Mouse (Mus musculus) kidney, embryonic 15.5 days (tissue): ENCODE measurements around the gene Baz2b. TPM values are rescaled to one million over a fixed set of nuclear protein-coding genes. Genes with fewer than 3 reads are reported as not detected.
"Not testable (repeated sequence)": the region's sequence is repeated elsewhere in the genome, so short reads cannot be mapped to it uniquely, and the experiment has no call there.

Experiments
- ATAC-seq: fragments of 200-750 bp; cut with Nextera tagmentation; replicated peaks from 2 replicates; pipeline ENCODE4 v1.8.0; 2017; ENCODE audit warnings: moderate TSS enrichment; ENCODE audit not compliant: low FRiP score
- H3K27ac ChIP-seq: fragments of 300-500 bp; sonication (generic); 2 replicates; pipeline ENCODE4 v1.5.1; 2015; ENCODE audit warnings: mild to moderate bottlenecking, inconsistent platforms
- H3K27me3 ChIP-seq: fragments of 300-500 bp; sonication (generic); 2 replicates; pipeline ENCODE4 v1.6.1; 2015; ENCODE audit warnings: inconsistent platforms
- H3K36me3 ChIP-seq: fragments of 300-500 bp; sonication (generic); 2 replicates; pipeline ENCODE4 v1.6.1; 2015; ENCODE audit warnings: inconsistent platforms
- H3K4me1 ChIP-seq: fragments of 300-500 bp; sonication (generic); 2 replicates; pipeline ENCODE4 v1.6.1; 2015; ENCODE audit warnings: inconsistent platforms
- H3K4me2 ChIP-seq: fragments of 300-500 bp; sonication (generic); 2 replicates; pipeline ENCODE4 v1.6.1; 2015; ENCODE audit warnings: moderate library complexity, mild to moderate bottlenecking, inconsistent platforms
- H3K4me3 ChIP-seq: fragments of 300-500 bp; sonication (generic); replicated peaks from 2 replicates; pipeline ENCODE4 v1.5.1; 2015; ENCODE audit warnings: mild to moderate bottlenecking, inconsistent platforms
- H3K9ac ChIP-seq: fragments of 300-500 bp; sonication (generic); 2 replicates; pipeline ENCODE4 v1.6.1; 2015; ENCODE audit warnings: mild to moderate bottlenecking, inconsistent platforms
- H3K9me3 ChIP-seq: fragments of 300-500 bp; sonication (generic); replicated peaks from 2 replicates; pipeline ENCODE4 v1.6.1; 2016; ENCODE audit warnings: inconsistent platforms
- WGBS: fragments of 180-500 bp; shearing (Covaris S2); methylation state at CpG from one replicate; pipeline ENCODE4 v1.1.7; 2015; ENCODE audit warnings: mixed read lengths; 5-methylcytosine and 5-hydroxymethylcytosine counted together
- polyA plus RNA-seq: library from polyadenylated mRNA; unstranded; fragments of >200 nt; fragmentation: Nextera tagmentation; extraction: Ambion mirVana; gene quantifications from 2 replicates; pipeline ENCODE4 v1.2.1, GENCODE M21; 2015

Gene Baz2b
- polyA plus RNA-seq, 1 experiment from 2014 or later = 55.3 TPM

DNA sequence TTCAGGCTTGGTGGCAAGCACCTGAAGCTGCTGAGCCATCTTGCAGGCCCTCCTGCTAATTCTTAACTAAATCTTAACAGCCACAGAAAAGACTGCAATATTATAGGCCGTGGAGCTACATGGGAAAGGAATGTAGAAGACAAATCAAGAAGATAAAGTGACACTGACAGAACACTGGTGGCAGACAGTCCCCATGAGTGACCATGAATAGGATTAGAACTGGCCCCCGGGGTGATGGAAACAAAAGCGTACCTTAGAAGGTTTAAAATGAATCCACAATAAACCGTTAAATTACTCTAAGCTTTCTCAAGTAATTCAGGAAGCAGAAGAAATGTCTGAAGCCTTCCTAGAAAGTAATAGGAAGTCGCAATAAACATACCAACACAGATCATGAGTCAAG is 61.0 kb downstream of the Baz2b start:
- ATAC-seq = no peak

DNA sequence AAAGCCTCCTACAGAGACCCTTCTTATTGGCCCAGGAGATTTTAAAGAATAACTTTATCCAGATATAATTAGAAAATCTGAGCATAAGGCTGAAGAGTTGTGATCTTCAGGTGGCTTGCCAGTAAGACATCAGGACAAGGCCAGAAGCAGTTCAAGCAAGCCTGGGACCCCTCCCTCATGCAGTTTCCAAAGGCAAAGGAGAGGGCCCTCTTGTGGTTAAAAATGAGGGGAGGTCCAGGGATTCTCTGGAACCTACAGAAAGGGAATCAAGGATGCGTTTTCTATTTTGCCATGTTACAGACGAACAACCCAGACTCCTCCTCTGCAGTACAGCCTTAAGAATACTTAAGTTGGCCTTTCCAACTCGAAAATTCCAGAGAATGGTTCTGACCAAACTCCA is 62.2 kb downstream of the Baz2b start:
- ATAC-seq = no peak

More for the DNA sequence above, 61.0 kb downstream of the Baz2b start:
- 82% methylated on average over 5 of the region's 5 CpGs for WGBS
- Histone ChIP-seq H3K36me3 (no peaks in the 10 kb centered on the region), H3K27me3 (no peaks in the 10 kb centered on the region), H3K4me1 (no peaks in the 10 kb centered on the region), H3K4me2 (no peak overlapping the region), H3K9ac (no peak overlapping the region), H3K27ac (no peak overlapping the region), H3K9me3 (no peaks in the 10 kb centered on the region), H3K4me3 (no peak overlapping the region)

DNA sequence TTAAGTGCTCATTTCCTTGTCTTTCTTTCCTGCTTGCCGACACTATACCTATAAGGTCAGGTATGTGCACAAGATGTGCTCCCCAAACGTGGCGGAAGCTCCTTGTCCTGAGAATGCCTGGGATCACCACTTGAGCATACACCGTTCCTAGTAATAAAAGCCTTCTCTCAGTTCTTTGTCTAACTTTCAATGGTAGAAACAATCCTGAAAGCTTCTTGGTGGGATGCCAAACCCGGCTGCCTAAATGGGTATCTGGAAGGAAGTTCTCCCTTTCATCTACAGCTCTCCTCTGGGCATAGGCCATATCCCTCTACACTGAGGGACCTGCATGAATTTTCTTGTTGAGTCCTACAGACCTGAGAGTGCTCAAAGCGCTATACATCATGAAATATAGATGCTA is 63.9 kb downstream of the Baz2b start:
- Histone ChIP-seq H3K27ac (no peak overlapping the region), H3K27me3 (no peaks in the 10 kb centered on the region), H3K9me3 (no peaks in the 10 kb centered on the region), H3K9ac (no peak overlapping the region), H3K4me1 (no peaks in the 10 kb centered on the region), H3K4me3 (no peak overlapping the region), H3K36me3 (no peaks in the 10 kb centered on the region), H3K4me2 (no peak overlapping the region)
- WGBS = 65% methylated on average over 6 of the region's 6 CpGs
- ATAC-seq = no peak

More for the DNA sequence above, 62.2 kb downstream of the Baz2b start:
- WGBS = 49% methylated on average over 3 of the region's 3 CpGs
- Histone ChIP-seq H3K4me1 (no peaks in the 10 kb centered on the region), H3K36me3 (no peaks in the 10 kb centered on the region), H3K9me3 (no peaks in the 10 kb centered on the region), H3K27ac (no peak overlapping the region), H3K4me3 (no peak overlapping the region), H3K9ac (no peak overlapping the region), H3K4me2 (no peak overlapping the region), H3K27me3 (no peaks in the 10 kb centered on the region)

DNA sequence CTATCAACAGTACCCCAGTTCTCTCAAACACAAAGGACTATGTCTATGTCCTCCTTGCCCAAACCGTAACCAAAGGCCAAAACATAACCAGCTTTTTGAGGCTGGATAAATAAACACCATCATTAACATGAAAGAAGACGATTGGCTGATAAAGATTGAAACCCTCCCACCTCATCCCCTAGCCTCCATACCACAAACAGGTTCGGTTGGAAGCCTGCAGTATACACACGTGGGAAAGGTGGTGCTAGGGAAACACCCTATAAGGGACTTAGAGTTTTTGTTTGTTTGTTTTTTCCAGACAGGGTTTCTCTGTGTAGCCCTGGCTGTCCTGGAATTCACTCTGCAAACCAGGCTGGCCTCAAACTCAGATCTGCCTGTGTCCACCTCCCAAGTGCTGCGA is 66.3 kb downstream of the Baz2b start:
- ATAC-seq = no peak
- Histone ChIP-seq H3K9ac (no peak overlapping the region), H3K36me3 (no peaks in the 10 kb centered on the region), H3K4me2 (no peak overlapping the region), H3K4me3 (no peak overlapping the region), H3K9me3 (no peaks in the 10 kb centered on the region), H3K27ac (no peak overlapping the region), H3K4me1 (no peaks in the 10 kb centered on the region), H3K27me3 (no peaks in the 10 kb centered on the region)
- 53% methylated on average over 5 of the region's 5 CpGs for WGBS

DNA sequence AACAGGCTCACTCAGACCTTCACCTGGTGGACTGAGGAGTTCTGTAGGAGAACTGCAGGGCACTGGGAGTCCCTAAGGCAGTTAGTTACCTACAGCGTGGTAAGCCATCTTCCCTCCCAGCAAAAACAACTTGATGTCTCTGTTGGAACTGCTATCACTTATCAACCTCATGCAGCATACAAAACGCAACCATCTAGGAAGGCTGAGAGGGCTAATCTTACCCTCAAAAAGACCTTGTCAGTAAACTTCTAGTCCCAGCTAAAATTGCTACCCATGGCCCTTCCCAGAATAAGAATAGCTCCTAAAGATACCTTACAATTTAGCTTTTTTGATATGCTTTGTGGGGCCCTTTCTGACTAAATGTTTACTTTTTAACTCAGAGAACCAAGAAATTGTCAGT is 67.4 kb downstream of the Baz2b start:
- no peak overlapping the region for H3K4me2 ChIP-seq
- H3K27me3 ChIP-seq = no peaks in the 10 kb centered on the region
- no peaks in the 10 kb centered on the region for H3K9me3 ChIP-seq
- no peak overlapping the region for H3K9ac ChIP-seq
- no peak overlapping the region for H3K27ac ChIP-seq
- no peaks in the 10 kb centered on the region for H3K4me1 ChIP-seq
- ATAC-seq = no peak
- H3K4me3 ChIP-seq = no peak overlapping the region
- WGBS = 93% methylated on average over 2 of the region's 2 CpGs
- no peaks in the 10 kb centered on the region for H3K36me3 ChIP-seq

DNA sequence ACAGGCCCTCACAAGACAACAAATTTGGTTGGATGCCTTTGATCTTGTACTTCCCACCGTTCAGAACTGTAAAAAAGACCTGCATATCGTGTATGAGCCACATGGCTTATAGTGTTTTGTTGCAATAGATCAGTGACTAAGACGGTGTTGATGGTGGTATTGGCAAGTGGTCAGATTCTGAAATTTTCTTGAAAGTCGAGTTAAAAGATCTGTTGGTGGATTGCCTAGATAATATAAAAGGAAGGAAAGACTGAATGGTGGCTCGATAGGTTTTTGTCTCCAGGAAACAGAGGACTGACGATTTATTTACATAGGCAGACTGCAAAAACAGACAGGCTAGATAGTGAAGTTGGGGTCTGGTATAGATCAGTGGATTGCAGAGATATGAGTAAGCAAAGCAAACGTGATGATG is 70.9 kb downstream of the Baz2b start:
- no peaks in the 10 kb centered on the region for H3K4me1 ChIP-seq
- H3K27ac ChIP-seq = no peak overlapping the region
- no peak overlapping the region for H3K9ac ChIP-seq
- ATAC-seq = no peak
- WGBS = 56% methylated on average over 7 of the region's 7 CpGs
- H3K27me3 ChIP-seq = no peaks in the 10 kb centered on the region
- H3K36me3 ChIP-seq = no peaks in the 10 kb centered on the region
- H3K9me3 ChIP-seq = no peaks in the 10 kb centered on the region
- H3K4me3 ChIP-seq = no peak overlapping the region
- H3K4me2 ChIP-seq = no peak overlapping the region

DNA sequence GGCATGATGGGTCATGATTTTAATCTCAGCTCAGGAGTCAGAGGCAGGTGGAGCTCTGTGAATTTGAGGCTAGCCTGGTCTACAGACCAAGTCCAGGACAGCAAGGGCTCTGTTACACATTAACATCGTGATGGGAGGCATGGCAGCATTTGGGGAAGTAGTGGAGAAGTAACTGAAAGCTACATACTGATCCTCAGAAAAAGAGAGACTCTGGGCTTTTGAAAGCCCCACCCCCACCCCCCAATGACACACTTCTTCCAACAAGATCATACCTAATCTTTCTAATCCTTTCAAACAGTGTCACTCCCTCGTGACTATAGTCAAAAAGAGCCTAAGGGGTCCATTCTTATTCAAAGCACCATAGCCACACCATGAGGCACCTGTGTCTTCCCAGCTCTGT is 73.8 kb downstream of the Baz2b start:
- no peak overlapping the region for H3K9ac ChIP-seq
- H3K27me3 ChIP-seq = no peaks in the 10 kb centered on the region
- no peaks in the 10 kb centered on the region for H3K4me1 ChIP-seq
- no peak for ATAC-seq
- WGBS = 72% methylated on average over 2 of the region's 2 CpGs
- H3K4me3 ChIP-seq = no peak overlapping the region
- H3K9me3 ChIP-seq = no peaks in the 10 kb centered on the region
- H3K27ac ChIP-seq = no peak overlapping the region
- no peaks in the 10 kb centered on the region for H3K36me3 ChIP-seq
- H3K4me2 ChIP-seq = no peak overlapping the region

DNA sequence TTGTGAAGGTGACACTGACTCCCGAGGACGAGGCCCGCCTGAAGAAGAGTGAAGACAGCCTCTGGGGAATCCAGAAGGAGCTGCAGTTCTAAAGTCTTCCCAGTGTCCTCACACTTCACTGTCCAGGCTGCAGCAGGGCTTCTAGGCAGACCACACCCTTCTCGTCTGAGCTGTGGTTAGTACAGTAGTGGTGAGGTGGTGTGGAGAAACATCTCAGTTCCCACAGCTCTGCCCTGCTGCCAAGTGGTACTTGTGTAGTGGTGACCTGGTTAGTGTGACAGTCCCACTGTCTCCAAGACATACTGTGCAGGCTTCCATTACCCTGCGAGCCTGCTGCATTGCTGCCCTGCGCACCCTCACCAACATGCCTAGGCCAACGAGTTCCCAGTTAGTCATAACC is 74.7 kb downstream of the Baz2b start:
- not testable (repeated sequence) for H3K4me2 ChIP-seq, H3K9me3 ChIP-seq, H3K4me3 ChIP-seq, ATAC-seq, H3K27me3 ChIP-seq, H3K9ac ChIP-seq, H3K4me1 ChIP-seq, H3K27ac ChIP-seq, H3K36me3 ChIP-seq
- WGBS = 91% methylated on average over 7 of the region's 7 CpGs

DNA sequence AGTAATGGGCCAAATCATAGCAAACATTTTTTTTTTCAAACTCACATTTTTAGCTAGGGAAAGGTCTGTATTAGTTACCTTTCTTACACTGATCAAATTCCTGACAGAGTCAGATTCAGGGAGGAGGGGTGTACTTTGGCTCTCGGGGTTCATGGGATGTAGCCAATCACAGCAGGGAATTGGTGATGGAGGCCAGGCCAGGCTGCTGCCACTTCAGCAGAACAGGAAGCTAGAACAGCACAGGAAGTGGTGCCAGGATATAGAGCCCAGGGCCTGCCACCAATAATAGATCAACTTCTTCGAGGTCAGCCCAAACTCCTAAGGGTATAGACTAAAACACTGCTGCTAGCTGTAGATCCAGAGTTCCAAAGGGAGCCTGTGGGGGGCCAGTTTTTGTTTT is 76.6 kb downstream of the Baz2b start:
- Histone ChIP-seq H3K27ac (no peak overlapping the region), H3K9me3 (no peaks in the 10 kb centered on the region), H3K36me3 (no peaks in the 10 kb centered on the region), H3K4me1 (no peaks in the 10 kb centered on the region), H3K27me3 (no peaks in the 10 kb centered on the region), H3K9ac (no peak overlapping the region), H3K4me2 (no peak overlapping the region), H3K4me3 (no peak overlapping the region)
- 73% methylated on average over 2 of the region's 2 CpGs for WGBS
- no peak for ATAC-seq

DNA sequence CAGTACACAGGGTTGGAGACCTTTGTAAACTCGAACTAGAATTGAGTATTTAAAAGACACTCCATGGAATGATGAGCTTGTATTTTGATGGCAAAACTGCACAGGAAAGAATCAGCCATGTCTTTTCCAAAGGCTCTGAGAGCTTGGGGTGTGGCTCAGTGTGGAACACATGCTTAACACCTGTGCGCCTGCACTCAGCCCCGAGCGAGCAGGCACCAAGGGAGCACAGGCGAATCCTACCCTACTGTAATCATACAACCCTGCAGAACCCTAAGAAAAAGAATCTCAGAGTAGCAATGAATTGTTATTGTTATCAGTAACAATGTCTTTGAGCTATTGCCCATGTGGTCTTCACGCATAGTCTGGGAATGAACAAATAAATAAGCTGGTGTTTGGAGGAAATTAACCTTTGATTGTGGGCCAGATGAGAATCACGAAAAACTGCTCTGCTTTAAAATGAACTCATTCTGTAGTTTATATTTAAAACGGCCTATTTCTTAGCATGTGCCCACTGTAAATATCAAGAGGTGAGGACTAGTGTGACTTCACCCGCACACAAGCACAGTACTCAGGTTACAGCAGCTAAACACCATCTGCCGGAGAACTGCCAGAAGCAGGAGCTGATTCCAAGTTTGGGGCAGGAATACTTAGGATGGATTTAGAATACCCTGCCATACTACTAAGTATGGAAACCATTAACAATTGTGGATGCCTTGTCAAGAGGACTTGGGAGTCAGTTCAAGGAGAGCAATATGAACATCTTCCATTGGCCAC is 77.2 kb downstream of the Baz2b start:
- H3K27ac ChIP-seq = no peak overlapping the region
- H3K4me2 ChIP-seq = no peak overlapping the region
- no peak overlapping the region for H3K9ac ChIP-seq
- 56% methylated on average over 10 of the region's 10 CpGs for WGBS
- no peaks in the 10 kb centered on the region for H3K4me1 ChIP-seq
- H3K9me3 ChIP-seq = no peaks in the 10 kb centered on the region
- H3K36me3 ChIP-seq = no peaks in the 10 kb centered on the region
- H3K4me3 ChIP-seq = no peak overlapping the region
- ATAC-seq = no peak
- no peaks in the 10 kb centered on the region for H3K27me3 ChIP-seq

DNA sequence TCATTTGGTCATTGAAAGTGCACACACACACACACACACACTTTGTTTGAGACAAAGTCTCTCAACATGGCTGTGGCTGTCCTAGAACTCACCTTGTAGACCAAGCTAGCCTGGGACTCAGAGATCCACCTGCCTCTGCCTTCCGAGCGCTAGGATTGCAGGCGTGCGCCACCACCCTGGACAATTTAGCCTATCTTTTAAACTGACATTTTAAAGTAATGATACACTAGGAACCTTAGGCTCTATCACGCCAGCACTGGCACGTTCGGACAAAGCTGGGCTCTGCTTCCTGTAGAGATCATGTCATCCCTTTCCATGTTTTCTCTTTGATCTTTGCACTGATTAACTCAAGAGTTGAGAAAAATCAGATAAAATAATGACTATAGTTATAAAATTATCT is 81.0 kb downstream of the Baz2b start:
- Histone ChIP-seq H3K4me1 (peaks cover 6% of the 10 kb centered on the region; the same call in 1 of the 2 replicates), H3K4me2 (no peak overlapping the region), H3K27me3 (no peaks in the 10 kb centered on the region), H3K36me3 (no peaks in the 10 kb centered on the region), H3K9me3 (no peaks in the 10 kb centered on the region), H3K27ac (no peak overlapping the region), H3K4me3 (no peak overlapping the region), H3K9ac (no peak overlapping the region)
- ATAC-seq = no peak
- WGBS = 92% methylated on average over 7 of the region's 7 CpGs

DNA sequence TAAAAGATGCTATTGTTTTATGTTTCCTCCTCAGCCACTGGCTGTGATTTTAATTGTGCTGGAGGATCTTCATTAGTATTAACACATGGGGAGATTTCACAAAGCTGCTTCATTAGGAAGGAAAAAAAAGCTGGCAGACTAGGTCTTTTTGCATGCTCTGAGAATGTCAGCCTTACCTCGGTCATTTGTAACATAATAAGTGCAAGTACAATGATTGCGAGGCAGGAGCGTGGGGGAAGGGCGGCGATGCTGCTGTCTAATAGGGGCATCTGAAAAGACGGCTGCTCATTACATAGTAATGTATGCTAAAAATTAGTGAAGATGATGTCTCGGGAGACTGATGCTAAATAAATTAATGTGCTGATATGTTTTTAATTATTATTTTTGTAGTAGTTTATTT is 82.8 kb downstream of the Baz2b start:
- Histone ChIP-seq H3K9me3 (no peaks in the 10 kb centered on the region), H3K27me3 (no peaks in the 10 kb centered on the region), H3K4me1 (peaks cover 15% of the 10 kb centered on the region), H3K4me2 (peak overlapping the region; percentile 64), H3K27ac (no peak overlapping the region), H3K36me3 (no peaks in the 10 kb centered on the region), H3K4me3 (no peak overlapping the region), H3K9ac (no peak overlapping the region)
- ATAC-seq = no peak
- WGBS = 24% methylated on average over 7 of the region's 7 CpGs

DNA sequence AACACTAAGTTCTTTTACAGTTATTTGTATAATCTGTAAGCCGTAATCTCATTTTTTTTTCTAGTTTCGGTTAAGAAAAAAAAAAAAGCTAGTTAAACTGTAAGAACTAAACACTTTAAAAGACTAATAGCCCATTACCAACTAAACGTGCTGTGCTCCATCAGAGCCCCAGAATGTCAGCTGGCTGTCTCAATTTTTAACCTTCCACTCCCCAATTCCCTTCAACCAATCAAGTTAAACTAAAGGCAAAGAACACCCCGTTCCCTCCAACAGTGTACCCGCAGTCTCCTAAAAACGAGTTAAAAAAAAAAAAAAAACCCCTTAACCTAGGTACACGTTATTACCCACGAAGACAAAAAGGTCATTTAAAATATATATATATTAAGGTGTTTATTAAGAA is 83.3 kb downstream of the Baz2b start:
- Histone ChIP-seq H3K36me3 (no peaks in the 10 kb centered on the region), H3K4me3 (peak overlapping the region; percentile 94), H3K4me2 (peak overlapping the region; percentile 64), H3K4me1 (peaks cover 17% of the 10 kb centered on the region), H3K27ac (no peak overlapping the region; the same call in 1 of the 2 replicates), H3K9ac (no peak overlapping the region), H3K9me3 (no peaks in the 10 kb centered on the region), H3K27me3 (no peaks in the 10 kb centered on the region)
- ATAC-seq = no peak
- 10% methylated on average over 8 of the region's 8 CpGs for WGBS
